Mouse (Mus musculus): ENCODE data around the gene Ociad2. TPM values are rescaled to one million over a fixed set of nuclear protein-coding genes. Genes with fewer than 3 reads are reported as not detected.

Gene Ociad2
- polyA plus RNA-seq, 1 experiment from 2014 or later = 27.4 TPM

DNA sequence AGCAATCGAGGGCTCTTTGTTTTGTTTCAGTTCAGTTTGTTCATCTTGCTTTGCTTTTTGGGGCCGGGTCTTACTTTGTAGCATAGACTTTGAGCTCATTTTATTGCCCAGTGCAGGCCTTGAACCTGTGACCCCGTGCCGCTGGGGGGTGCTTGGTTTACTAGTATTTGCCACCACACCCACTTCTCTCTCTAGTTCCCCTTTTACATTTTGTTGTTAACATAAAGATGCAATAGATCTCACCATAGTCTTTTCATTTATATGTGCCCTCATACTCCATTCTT is 60.3 kb downstream of the Ociad2 start:
- Histone ChIP-seq H3K4me1 (ENCODE audit: control insufficient read depth, insufficient read depth, low read depth, low read length) (no peaks in the 10 kb centered on the region), H3K27me3 (replicated peaks; ENCODE audit: control insufficient read depth, insufficient read depth, low read length) (no peaks in the 10 kb centered on the region), H3K27ac (ENCODE audit: low read depth, low read length) (no peak overlapping the region), H3K4me2 (ENCODE audit: low read length) (no peak overlapping the region), H3K4me3 (ENCODE audit: low read length) (no peak overlapping the region), H3K36me3 (ENCODE audit: control insufficient read depth, insufficient read depth, low read length) (no peaks in the 10 kb centered on the region), H3K9me3 (ENCODE audit: control insufficient read depth, low read length) (no peaks in the 10 kb centered on the region), H3K9ac (ENCODE audit: low read depth, low read length) (no peak overlapping the region)
- 72% methylated on average over 4 of the region's 4 CpGs for WGBS
- ATAC-seq = no peak

GRCm38 (mm10) chr5:73279732-73280566 is 60.9 kb downstream of the Ociad2 start:
- no peak overlapping the region for H3K9ac ChIP-seq (ENCODE audit: low read depth, low read length)
- H3K9me3 ChIP-seq (ENCODE audit: control insufficient read depth, low read length) = no peaks in the 10 kb centered on the region
- H3K27me3 ChIP-seq (replicated peaks; ENCODE audit: control insufficient read depth, insufficient read depth, low read length) = no peaks in the 10 kb centered on the region
- no peak overlapping the region for H3K4me2 ChIP-seq (ENCODE audit: low read length)
- no peaks in the 10 kb centered on the region for H3K36me3 ChIP-seq (ENCODE audit: control insufficient read depth, insufficient read depth, low read length)
- WGBS = 59% methylated on average over 4 of the region's 4 CpGs
- no peaks in the 10 kb centered on the region for H3K4me1 ChIP-seq (ENCODE audit: control insufficient read depth, insufficient read depth, low read depth, low read length)
- no peak overlapping the region for H3K4me3 ChIP-seq (ENCODE audit: low read length)
- ATAC-seq = no peak
- H3K27ac ChIP-seq (ENCODE audit: low read depth, low read length) = peak overlapping the region; percentile 39; the same call in 1 of the 2 replicates

DNA sequence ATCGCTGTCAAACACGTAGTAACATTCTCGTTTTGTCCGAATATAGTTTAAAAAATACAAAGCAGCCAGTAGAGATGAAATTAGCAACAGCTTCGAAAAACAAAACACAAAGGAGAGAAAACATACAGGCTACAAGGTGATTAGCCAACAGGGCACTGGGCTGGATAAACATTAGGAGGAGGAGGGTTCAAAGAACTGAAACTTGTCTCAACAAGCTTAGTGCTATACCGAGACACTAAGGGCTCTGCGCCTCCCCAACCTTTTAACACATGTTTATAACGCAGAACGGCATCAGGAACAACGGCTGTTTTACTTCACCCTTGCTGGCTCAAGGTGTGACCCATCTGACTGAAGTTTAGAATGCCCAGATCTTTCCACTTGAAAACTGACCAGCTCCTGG is 61.6 kb downstream of the Ociad2 start:
- no peak for ATAC-seq
- Histone ChIP-seq H3K27me3 (replicated peaks; ENCODE audit: control insufficient read depth, insufficient read depth, low read length) (no peaks in the 10 kb centered on the region), H3K4me1 (ENCODE audit: control insufficient read depth, insufficient read depth, low read depth, low read length) (no peaks in the 10 kb centered on the region), H3K4me3 (ENCODE audit: low read length) (no peak overlapping the region), H3K36me3 (ENCODE audit: control insufficient read depth, insufficient read depth, low read length) (no peaks in the 10 kb centered on the region), H3K4me2 (ENCODE audit: low read length) (no peak overlapping the region), H3K9me3 (ENCODE audit: control insufficient read depth, low read length) (no peaks in the 10 kb centered on the region), H3K9ac (ENCODE audit: low read depth, low read length) (no peak overlapping the region), H3K27ac (ENCODE audit: low read depth, low read length) (no peak overlapping the region)
- 81% methylated on average over 10 of the region's 10 CpGs for WGBS

GRCm38 (mm10) chr5:73274941-73275340 is 65.9 kb downstream of the Ociad2 start:
- H3K4me2 ChIP-seq (ENCODE audit: low read length) = no peak overlapping the region
- H3K9ac ChIP-seq (ENCODE audit: low read depth, low read length) = no peak overlapping the region
- H3K4me3 ChIP-seq (ENCODE audit: low read length) = no peak overlapping the region
- ATAC-seq = no peak
- H3K36me3 ChIP-seq (ENCODE audit: control insufficient read depth, insufficient read depth, low read length) = no peaks in the 10 kb centered on the region
- no peaks in the 10 kb centered on the region for H3K27me3 ChIP-seq (replicated peaks; ENCODE audit: control insufficient read depth, insufficient read depth, low read length)
- H3K9me3 ChIP-seq (ENCODE audit: control insufficient read depth, low read length) = no peaks in the 10 kb centered on the region
- no peaks in the 10 kb centered on the region for H3K4me1 ChIP-seq (ENCODE audit: control insufficient read depth, insufficient read depth, low read depth, low read length)
- 80% methylated on average over 2 of the region's 2 CpGs for WGBS
- H3K27ac ChIP-seq (ENCODE audit: low read depth, low read length) = no peak overlapping the region

GRCm38 (mm10) chr5:73273171-73273570 is 67.7 kb downstream of the Ociad2 start:
- 73% methylated on average over 4 of the region's 4 CpGs for WGBS
- no peaks in the 10 kb centered on the region for H3K9me3 ChIP-seq (ENCODE audit: control insufficient read depth, low read length)
- H3K27ac ChIP-seq (ENCODE audit: low read depth, low read length) = no peak overlapping the region
- H3K4me3 ChIP-seq (ENCODE audit: low read length) = no peak overlapping the region
- H3K4me2 ChIP-seq (ENCODE audit: low read length) = no peak overlapping the region
- no peak for ATAC-seq
- H3K27me3 ChIP-seq (replicated peaks; ENCODE audit: control insufficient read depth, insufficient read depth, low read length) = no peaks in the 10 kb centered on the region
- H3K36me3 ChIP-seq (ENCODE audit: control insufficient read depth, insufficient read depth, low read length) = no peaks in the 10 kb centered on the region
- no peak overlapping the region for H3K9ac ChIP-seq (ENCODE audit: low read depth, low read length)
- no peaks in the 10 kb centered on the region for H3K4me1 ChIP-seq (ENCODE audit: control insufficient read depth, insufficient read depth, low read depth, low read length)

Other genes starting within 250 kb of the Ociad2 start
- 29.3 and 32.1 TPM in 2 replicates for gene Fryl, start 84.4 kb downstream of the Ociad2 start, polyA plus RNA-seq (2015; fragmentation: Nextera tagmentation; extraction: Ambion mirVana)
- 352 and 402 TPM in 2 replicates for gene Ociad1, start 48.2 kb downstream of the Ociad2 start, polyA plus RNA-seq (2015; fragmentation: Nextera tagmentation; extraction: Ambion mirVana)
- gene Cwh43, start 65.0 kb upstream of the Ociad2 start, polyA plus RNA-seq (2015; fragmentation: Nextera tagmentation; extraction: Ambion mirVana) = 0.44 and 0.46 TPM in 2 replicates
- 44.8 and 53.0 TPM in 2 replicates for gene Dcun1d4, start 140.0 kb upstream of the Ociad2 start, polyA plus RNA-seq (2015; fragmentation: Nextera tagmentation; extraction: Ambion mirVana)

All from hindbrain, embryonic 16.5 days (tissue).